Mouse (Mus musculus): ENCODE results near the gene Cep63. TPM values are rescaled to one million over a fixed set of nuclear protein-coding genes. Genes with fewer than 3 reads are reported as not detected.

Gene Cep63
- polyA plus RNA-seq, 1 experiment from 2014 or later, result 44.9 TPM

GRCm38 (mm10) chr9:102636553-102636952 lies 10.2 kb upstream of the Cep63 start:
- Histone ChIP-seq H3K27me3 (ENCODE audit: control insufficient read depth, insufficient read depth, low read length) (no peaks in the 10 kb centered on the region), H3K4me3 (replicated peaks; ENCODE audit: low read length) (no peak overlapping the region), H3K9me3 (replicated peaks; ENCODE audit: control insufficient read depth, low read length) (no peaks in the 10 kb centered on the region), H3K4me1 (ENCODE audit: control insufficient read depth, insufficient read depth, low read length) (peaks cover 14% of the 10 kb centered on the region; the same call in 1 of the 2 replicates), H3K9ac (ENCODE audit: low read length) (no peak overlapping the region), H3K27ac (ENCODE audit: low read length) (no peak overlapping the region), H3K36me3 (ENCODE audit: control insufficient read depth, insufficient read depth, low read length) (no peaks in the 10 kb centered on the region), H3K4me2 (ENCODE audit: low read depth, low read length) (no peak overlapping the region)
- WGBS, result 2% methylated on average over 4 of the region's 4 CpGs
- ATAC-seq (ENCODE audit: insufficient read depth, low FRiP score), result peak; percentile 33; the same call in 1 of the 2 replicates

- no peaks in the 10 kb centered on the region for H3K36me3 ChIP-seq (ENCODE audit: control insufficient read depth, insufficient read depth, low read length)
- no peaks in the 10 kb centered on the region for H3K9me3 ChIP-seq (replicated peaks; ENCODE audit: control insufficient read depth, low read length)
- peaks cover 14% of the 10 kb centered on the region; the same call in 1 of the 2 replicates for H3K4me1 ChIP-seq (ENCODE audit: control insufficient read depth, insufficient read depth, low read length)
- H3K9ac ChIP-seq (ENCODE audit: low read length), result no peak overlapping the region
- H3K4me3 ChIP-seq (replicated peaks; ENCODE audit: low read length), result no peak overlapping the region
- 70% methylated on average over 8 of the region's 8 CpGs for WGBS
- no peak overlapping the region for H3K4me2 ChIP-seq (ENCODE audit: low read depth, low read length)
- no peak overlapping the region for H3K27ac ChIP-seq (ENCODE audit: low read length)
- ATAC-seq (ENCODE audit: insufficient read depth, low FRiP score), result no peak
- no peaks in the 10 kb centered on the region for H3K27me3 ChIP-seq (ENCODE audit: control insufficient read depth, insufficient read depth, low read length)
Measured at GRCm38 (mm10) chr9:102634453-102634852, 8.1 kb upstream of the Cep63 start.

- H3K36me3 ChIP-seq (ENCODE audit: control insufficient read depth, insufficient read depth, low read length), result no peaks in the 10 kb centered on the region
- no peak overlapping the region for H3K9ac ChIP-seq (ENCODE audit: low read length)
- 62% methylated on average over 1 of the region's 1 CpGs for WGBS
- ATAC-seq (ENCODE audit: insufficient read depth, low FRiP score), result peak; percentile 54; the same call in 1 of the 2 replicates
- H3K27ac ChIP-seq (ENCODE audit: low read length), result no peak overlapping the region
- no peaks in the 10 kb centered on the region for H3K27me3 ChIP-seq (ENCODE audit: control insufficient read depth, insufficient read depth, low read length)
- no peak overlapping the region for H3K4me2 ChIP-seq (ENCODE audit: low read depth, low read length)
- no peaks in the 10 kb centered on the region for H3K9me3 ChIP-seq (replicated peaks; ENCODE audit: control insufficient read depth, low read length)
- peaks cover 11% of the 10 kb centered on the region; the same call in 1 of the 2 replicates for H3K4me1 ChIP-seq (ENCODE audit: control insufficient read depth, insufficient read depth, low read length)
- no peak overlapping the region for H3K4me3 ChIP-seq (replicated peaks; ENCODE audit: low read length)
Measured at GRCm38 (mm10) chr9:102632923-102633537, 6.7 kb upstream of the Cep63 start.

- Histone ChIP-seq H3K27me3 (ENCODE audit: control insufficient read depth, insufficient read depth, low read length) (no peaks in the 10 kb centered on the region), H3K9ac (ENCODE audit: low read length) (0 out of 2 replicates have a peak overlapping the region, but pooled peaks have one; percentile 34), H3K9me3 (replicated peaks; ENCODE audit: control insufficient read depth, low read length) (no peaks in the 10 kb centered on the region), H3K27ac (ENCODE audit: low read length) (peak overlapping the region; percentile 11; the same call in 1 of the 2 replicates), H3K4me3 (replicated peaks; ENCODE audit: low read length) (no peak overlapping the region), H3K36me3 (ENCODE audit: control insufficient read depth, insufficient read depth, low read length) (no peaks in the 10 kb centered on the region), H3K4me1 (ENCODE audit: control insufficient read depth, insufficient read depth, low read length) (peaks cover 9% of the 10 kb centered on the region), H3K4me2 (ENCODE audit: low read depth, low read length) (no peak overlapping the region)
- 66% methylated on average over 4 of the region's 4 CpGs for WGBS
- no peak for ATAC-seq (ENCODE audit: insufficient read depth, low FRiP score)
Measured at GRCm38 (mm10) chr9:102632173-102632572, 5.8 kb upstream of the Cep63 start.

GRCm38 (mm10) chr9:102631589-102632147 lies 5.3 kb upstream of the Cep63 start:
- H3K27me3 ChIP-seq (ENCODE audit: control insufficient read depth, insufficient read depth, low read length), result no peaks in the 10 kb centered on the region
- H3K36me3 ChIP-seq (ENCODE audit: control insufficient read depth, insufficient read depth, low read length), result no peaks in the 10 kb centered on the region
- no peak overlapping the region for H3K9ac ChIP-seq (ENCODE audit: low read length)
- H3K4me1 ChIP-seq (ENCODE audit: control insufficient read depth, insufficient read depth, low read length), result peaks cover 6% of the 10 kb centered on the region
- peak overlapping the region; percentile 11; the same call in 1 of the 2 replicates for H3K27ac ChIP-seq (ENCODE audit: low read length)
- 58% methylated on average over 2 of the region's 2 CpGs for WGBS
- H3K9me3 ChIP-seq (replicated peaks; ENCODE audit: control insufficient read depth, low read length), result no peaks in the 10 kb centered on the region
- no peak for ATAC-seq (ENCODE audit: insufficient read depth, low FRiP score)
- no peak overlapping the region for H3K4me2 ChIP-seq (ENCODE audit: low read depth, low read length)
- no peak overlapping the region for H3K4me3 ChIP-seq (replicated peaks; ENCODE audit: low read length)

GRCm38 (mm10) chr9:102629052-102629451 lies 2.7 kb upstream of the Cep63 start:
- no peak overlapping the region for H3K4me3 ChIP-seq (replicated peaks; ENCODE audit: low read length)
- no peaks in the 10 kb centered on the region for H3K27me3 ChIP-seq (ENCODE audit: control insufficient read depth, insufficient read depth, low read length)
- ATAC-seq (ENCODE audit: insufficient read depth, low FRiP score), result no peak
- WGBS, result 52% methylated on average over 7 of the region's 7 CpGs
- no peak overlapping the region for H3K9ac ChIP-seq (ENCODE audit: low read length)
- H3K9me3 ChIP-seq (replicated peaks; ENCODE audit: control insufficient read depth, low read length), result no peaks in the 10 kb centered on the region
- H3K4me1 ChIP-seq (ENCODE audit: control insufficient read depth, insufficient read depth, low read length), result peaks cover 6% of the 10 kb centered on the region
- H3K4me2 ChIP-seq (ENCODE audit: low read depth, low read length), result no peak overlapping the region
- H3K27ac ChIP-seq (ENCODE audit: low read length), result no peak overlapping the region
- no peaks in the 10 kb centered on the region for H3K36me3 ChIP-seq (ENCODE audit: control insufficient read depth, insufficient read depth, low read length)

- ATAC-seq (ENCODE audit: insufficient read depth, low FRiP score), result no peak
- Histone ChIP-seq H3K9ac (ENCODE audit: low read length) (peak overlapping the region; percentile 99), H3K27ac (ENCODE audit: low read length) (peak overlapping the region; percentile 93), H3K4me1 (ENCODE audit: control insufficient read depth, insufficient read depth, low read length) (peaks cover 6% of the 10 kb centered on the region), H3K4me2 (ENCODE audit: low read depth, low read length) (peak overlapping the region; percentile 63), H3K9me3 (replicated peaks; ENCODE audit: control insufficient read depth, low read length) (no peaks in the 10 kb centered on the region), H3K27me3 (ENCODE audit: control insufficient read depth, insufficient read depth, low read length) (no peaks in the 10 kb centered on the region), H3K36me3 (ENCODE audit: control insufficient read depth, insufficient read depth, low read length) (no peaks in the 10 kb centered on the region), H3K4me3 (replicated peaks; ENCODE audit: low read length) (peak overlapping the region; percentile 95)
- WGBS, result 56% methylated on average over 7 of the region's 7 CpGs
Measured at GRCm38 (mm10) chr9:102627442-102627841, 1.1 kb upstream of the Cep63 start.

GRCm38 (mm10) chr9:102626839-102627225 lies 498 bp upstream of the Cep63 start:
- Histone ChIP-seq H3K27ac (ENCODE audit: low read length) (peak overlapping the region; percentile 93), H3K27me3 (ENCODE audit: control insufficient read depth, insufficient read depth, low read length) (no peaks in the 10 kb centered on the region), H3K4me1 (ENCODE audit: control insufficient read depth, insufficient read depth, low read length) (peaks cover 6% of the 10 kb centered on the region), H3K4me3 (replicated peaks; ENCODE audit: low read length) (peak overlapping the region; percentile 95), H3K9me3 (replicated peaks; ENCODE audit: control insufficient read depth, low read length) (no peaks in the 10 kb centered on the region), H3K4me2 (ENCODE audit: low read depth, low read length) (peak overlapping the region; percentile 63), H3K9ac (ENCODE audit: low read length) (peak overlapping the region; percentile 99), H3K36me3 (ENCODE audit: control insufficient read depth, insufficient read depth, low read length) (no peaks in the 10 kb centered on the region)
- WGBS, result 0% methylated on average over 9 of the region's 9 CpGs
- no peak for ATAC-seq (ENCODE audit: insufficient read depth, low FRiP score)

- Histone ChIP-seq H3K4me3 (replicated peaks; ENCODE audit: low read length) (peak overlapping the region; percentile 95), H3K4me2 (ENCODE audit: low read depth, low read length) (peak overlapping the region; percentile 84), H3K4me1 (ENCODE audit: control insufficient read depth, insufficient read depth, low read length) (peaks cover 6% of the 10 kb centered on the region), H3K9me3 (replicated peaks; ENCODE audit: control insufficient read depth, low read length) (no peaks in the 10 kb centered on the region), H3K9ac (ENCODE audit: low read length) (peak overlapping the region; percentile 99), H3K27ac (ENCODE audit: low read length) (peak overlapping the region; percentile 93), H3K27me3 (ENCODE audit: control insufficient read depth, insufficient read depth, low read length) (no peaks in the 10 kb centered on the region), H3K36me3 (ENCODE audit: control insufficient read depth, insufficient read depth, low read length) (no peaks in the 10 kb centered on the region)
- peak; percentile 53 for ATAC-seq (ENCODE audit: insufficient read depth, low FRiP score)
- 1% methylated on average over 27 of the region's 27 CpGs for WGBS
Measured at GRCm38 (mm10) chr9:102625401-102625982, 842 bp downstream of the Cep63 start.

Data from stomach, embryonic 16.5 days (tissue).